Mouse (Mus musculus): Measurements from ENCODE around the gene Agtpbp1. TPM values are rescaled to one million over a fixed set of nuclear protein-coding genes. Genes with fewer than 3 reads are reported as not detected.

Agtpbp1 gene
- polyA plus RNA-seq, 1 experiment = 5.1 TPM

GRCm38 (mm10) chr13:59585648-59586005 is 600 bp upstream of the Agtpbp1 start:
- no peaks in the 10 kb centered on the region for H3K27me3 ChIP-seq (ENCODE audit: control insufficient read depth, insufficient read depth, low read length)
- H3K36me3 ChIP-seq (ENCODE audit: control insufficient read depth, insufficient read depth, low read length) = peaks cover under 1% of the 10 kb centered on the region; the same call in 1 of the 2 replicates
- peak overlapping the region; percentile 66; the same call in 1 of the 2 replicates for H3K27ac ChIP-seq (ENCODE audit: insufficient read depth, low read length)
- H3K4me1 ChIP-seq (ENCODE audit: control insufficient read depth, insufficient read depth, insufficient read length) = no peaks in the 10 kb centered on the region; the same call in 1 of the 2 replicates
- DNase-seq (ENCODE audit: low read depth in 1 of 2, low spot score in 2 of 2) = peak in 1 of 2 experiments; percentile 28
- WGBS = under 1% methylated on average over 28 of the region's 28 CpGs
- peak overlapping the region; percentile 91 for H3K4me3 ChIP-seq (ENCODE audit: extremely low read depth, insufficient read depth, insufficient read length)
- TF ChIP-seq POLR2A (IDR thresholded peaks at IDR 0.05; ENCODE audit: low read depth, low read length) = no peak
- TF ChIP-seq CTCF (IDR thresholded peaks at IDR 0.05; ENCODE audit: extremely low read depth, insufficient read depth, insufficient read length, insufficient replicate concordance) = no peak

- H3K27me3 ChIP-seq (ENCODE audit: control insufficient read depth, insufficient read depth, low read length) = no peaks in the 10 kb centered on the region
- H3K4me3 ChIP-seq (ENCODE audit: extremely low read depth, insufficient read depth, insufficient read length) = peak overlapping the region; percentile 47
- peak in 1 of 2 experiments; percentile 24 for DNase-seq (ENCODE audit: low read depth in 1 of 2, low spot score in 2 of 2)
- H3K4me1 ChIP-seq (ENCODE audit: control insufficient read depth, insufficient read depth, insufficient read length) = no peaks in the 10 kb centered on the region; the same call in 1 of the 2 replicates
- H3K36me3 ChIP-seq (ENCODE audit: control insufficient read depth, insufficient read depth, low read length) = no peaks in the 10 kb centered on the region
- 4% methylated on average over 9 of the region's 9 CpGs for WGBS
- TF ChIP-seq POLR2A (IDR thresholded peaks at IDR 0.05; ENCODE audit: low read depth, low read length) (no peak), CTCF (IDR thresholded peaks at IDR 0.05; ENCODE audit: extremely low read depth, insufficient read depth, insufficient read length, insufficient replicate concordance) (no peak)
- no peak overlapping the region for H3K27ac ChIP-seq (ENCODE audit: insufficient read depth, low read length)
These were observed 546 bp downstream of the Agtpbp1 start for GRCm38 (mm10) chr13:59584481-59584880.

- WGBS = 93% methylated on average over 4 of the region's 4 CpGs
- DNase-seq (ENCODE audit: low read depth in 1 of 2, low spot score in 2 of 2) = no peak
- no peaks in the 10 kb centered on the region for H3K36me3 ChIP-seq (ENCODE audit: control insufficient read depth, insufficient read depth, low read length)
- no peaks in the 10 kb centered on the region for H3K27me3 ChIP-seq (ENCODE audit: control insufficient read depth, insufficient read depth, low read length)
- TF ChIP-seq POLR2A (IDR thresholded peaks at IDR 0.05; ENCODE audit: low read depth, low read length) (no peak), CTCF (IDR thresholded peaks at IDR 0.05; ENCODE audit: extremely low read depth, insufficient read depth, insufficient read length, insufficient replicate concordance) (no peak)
- H3K4me3 ChIP-seq (ENCODE audit: extremely low read depth, insufficient read depth, insufficient read length) = no peak overlapping the region
- H3K4me1 ChIP-seq (ENCODE audit: control insufficient read depth, insufficient read depth, insufficient read length) = no peaks in the 10 kb centered on the region; the same call in 1 of the 2 replicates
- no peak overlapping the region for H3K27ac ChIP-seq (ENCODE audit: insufficient read depth, low read length)
These were observed 4.1 kb downstream of the Agtpbp1 start for GRCm38 (mm10) chr13:59580954-59581353.

- Histone ChIP-seq H3K4me3 (ENCODE audit: extremely low read depth, insufficient read depth, insufficient read length) (no peak overlapping the region), H3K27ac (ENCODE audit: insufficient read depth, low read length) (no peak overlapping the region), H3K4me1 (ENCODE audit: control insufficient read depth, insufficient read depth, insufficient read length) (no peaks in the 10 kb centered on the region), H3K27me3 (ENCODE audit: control insufficient read depth, insufficient read depth, low read length) (no peaks in the 10 kb centered on the region), H3K36me3 (ENCODE audit: control insufficient read depth, insufficient read depth, low read length) (no peaks in the 10 kb centered on the region)
- no peak for DNase-seq (ENCODE audit: low read depth in 1 of 2, low spot score in 2 of 2)
- TF ChIP-seq POLR2A (IDR thresholded peaks at IDR 0.05; ENCODE audit: low read depth, low read length) = no peak
- TF ChIP-seq CTCF (IDR thresholded peaks at IDR 0.05; ENCODE audit: extremely low read depth, insufficient read depth, insufficient read length, insufficient replicate concordance) = no peak
- 95% methylated on average over 2 of the region's 2 CpGs for WGBS
These were observed 12.5 kb downstream of the Agtpbp1 start for GRCm38 (mm10) chr13:59572549-59572948.

GRCm38 (mm10) chr13:59571107-59571506 is 13.9 kb downstream of the Agtpbp1 start:
- no peak overlapping the region for H3K4me3 ChIP-seq (ENCODE audit: extremely low read depth, insufficient read depth, insufficient read length)
- WGBS = 88% methylated on average over 6 of the region's 6 CpGs
- no peak for DNase-seq (ENCODE audit: low read depth in 1 of 2, low spot score in 2 of 2)
- no peaks in the 10 kb centered on the region for H3K36me3 ChIP-seq (ENCODE audit: control insufficient read depth, insufficient read depth, low read length)
- no peaks in the 10 kb centered on the region for H3K4me1 ChIP-seq (ENCODE audit: control insufficient read depth, insufficient read depth, insufficient read length)
- no peaks in the 10 kb centered on the region for H3K27me3 ChIP-seq (ENCODE audit: control insufficient read depth, insufficient read depth, low read length)
- TF ChIP-seq CTCF (IDR thresholded peaks at IDR 0.05; ENCODE audit: extremely low read depth, insufficient read depth, insufficient read length, insufficient replicate concordance) = no peak
- no peak for TF ChIP-seq POLR2A (IDR thresholded peaks at IDR 0.05; ENCODE audit: low read depth, low read length)
- no peak overlapping the region for H3K27ac ChIP-seq (ENCODE audit: insufficient read depth, low read length)

GRCm38 (mm10) chr13:59565945-59566520 is 19.0 kb downstream of the Agtpbp1 start:
- 73% methylated on average over 9 of the region's 9 CpGs for WGBS
- H3K4me3 ChIP-seq (ENCODE audit: extremely low read depth, insufficient read depth, insufficient read length) = no peak overlapping the region
- H3K27me3 ChIP-seq (ENCODE audit: control insufficient read depth, insufficient read depth, low read length) = no peaks in the 10 kb centered on the region; the same call in 1 of the 2 replicates
- H3K27ac ChIP-seq (ENCODE audit: insufficient read depth, low read length) = no peak overlapping the region
- TF ChIP-seq POLR2A (IDR thresholded peaks at IDR 0.05; ENCODE audit: low read depth, low read length) = no peak
- TF ChIP-seq CTCF (IDR thresholded peaks at IDR 0.05; ENCODE audit: extremely low read depth, insufficient read depth, insufficient read length, insufficient replicate concordance) = no peak
- no peak for DNase-seq (ENCODE audit: low read depth in 1 of 2, low spot score in 2 of 2)
- H3K36me3 ChIP-seq (ENCODE audit: control insufficient read depth, insufficient read depth, low read length) = no peaks in the 10 kb centered on the region
- no peaks in the 10 kb centered on the region for H3K4me1 ChIP-seq (ENCODE audit: control insufficient read depth, insufficient read depth, insufficient read length)

- WGBS = 85% methylated on average over 10 of the region's 10 CpGs
- Histone ChIP-seq H3K36me3 (ENCODE audit: control insufficient read depth, insufficient read depth, low read length) (no peaks in the 10 kb centered on the region), H3K4me1 (ENCODE audit: control insufficient read depth, insufficient read depth, insufficient read length) (no peaks in the 10 kb centered on the region), H3K27ac (ENCODE audit: insufficient read depth, low read length) (no peak overlapping the region), H3K4me3 (ENCODE audit: extremely low read depth, insufficient read depth, insufficient read length) (no peak overlapping the region), H3K27me3 (ENCODE audit: control insufficient read depth, insufficient read depth, low read length) (no peaks in the 10 kb centered on the region; the same call in 1 of the 2 replicates)
- no peak for DNase-seq (ENCODE audit: low read depth in 1 of 2, low spot score in 2 of 2)
- TF ChIP-seq CTCF (IDR thresholded peaks at IDR 0.05; ENCODE audit: extremely low read depth, insufficient read depth, insufficient read length, insufficient replicate concordance) (no peak), POLR2A (IDR thresholded peaks at IDR 0.05; ENCODE audit: low read depth, low read length) (no peak)
These were observed 20.1 kb downstream of the Agtpbp1 start for GRCm38 (mm10) chr13:59564923-59565322.
